Mouse (Mus musculus) liver, embryonic 15.5 days (tissue): ENCODE data around the gene Nmnat2. TPM values are rescaled to one million over a fixed set of nuclear protein-coding genes. Genes with fewer than 3 reads are reported as not detected.

Experiments used
- ATAC-seq: fragments of 200-750 bp; cut with Nextera tagmentation; 2 replicates; pipeline ENCODE4 v1.8.0; 2017; ENCODE audit warnings: moderate number of reproducible peaks, mild to moderate bottlenecking, moderate library complexity; ENCODE audit not compliant: insufficient read depth
- H3K27ac ChIP-seq: fragments of 300-500 bp; sonication (generic); replicated peaks from 2 replicates; pipeline ENCODE4 v1.5.1; 2015; ENCODE audit warnings: mild to moderate bottlenecking, inconsistent platforms
- H3K27me3 ChIP-seq: fragments of 300-500 bp; sonication (generic); 2 replicates; pipeline ENCODE4 v1.6.1; 2015; ENCODE audit warnings: mild to moderate bottlenecking, inconsistent platforms
- H3K36me3 ChIP-seq: fragments of 300-500 bp; sonication (generic); replicated peaks from 2 replicates; pipeline ENCODE4 v1.6.1; 2015; ENCODE audit warnings: moderate library complexity, mild to moderate bottlenecking, inconsistent platforms
- H3K4me1 ChIP-seq: fragments of 300-500 bp; sonication (generic); replicated peaks from 2 replicates; pipeline ENCODE4 v1.6.1; 2015; ENCODE audit warnings: inconsistent platforms
- H3K4me2 ChIP-seq: fragments of 300-500 bp; sonication (generic); 2 replicates; pipeline ENCODE4 v1.6.1; 2015; ENCODE audit warnings: moderate library complexity, mild to moderate bottlenecking, inconsistent platforms
- H3K4me3 ChIP-seq: fragments of 300-500 bp; sonication (generic); replicated peaks from 2 replicates; pipeline ENCODE4 v1.5.1; 2015; ENCODE audit warnings: mild to moderate bottlenecking, inconsistent platforms
- H3K9ac ChIP-seq: fragments of 300-500 bp; sonication (generic); 2 replicates; pipeline ENCODE4 v1.6.1; 2015; ENCODE audit warnings: moderate library complexity, mild to moderate bottlenecking, inconsistent platforms
- H3K9me3 ChIP-seq: fragments of 300-500 bp; sonication (generic); replicated peaks from 2 replicates; pipeline ENCODE4 v1.6.1; 2016; ENCODE audit warnings: inconsistent platforms
- WGBS: fragments of 180-500 bp; shearing (Covaris S2); methylation state at CpG from one replicate; pipeline ENCODE4 v1.1.7; 2015; ENCODE audit warnings: mixed read lengths; ENCODE audit not compliant: insufficient replicate concordance; 5-methylcytosine and 5-hydroxymethylcytosine counted together
- polyA plus RNA-seq: library from polyadenylated mRNA; unstranded; fragments of >200 nt; fragmentation: Nextera tagmentation; extraction: Ambion mirVana; gene quantifications from 2 replicates; pipeline ENCODE4 v1.2.1, GENCODE M21; 2015

Gene Nmnat2
- polyA plus RNA-seq, 1 experiment from 2014 or later, result 0.05 TPM

DNA sequence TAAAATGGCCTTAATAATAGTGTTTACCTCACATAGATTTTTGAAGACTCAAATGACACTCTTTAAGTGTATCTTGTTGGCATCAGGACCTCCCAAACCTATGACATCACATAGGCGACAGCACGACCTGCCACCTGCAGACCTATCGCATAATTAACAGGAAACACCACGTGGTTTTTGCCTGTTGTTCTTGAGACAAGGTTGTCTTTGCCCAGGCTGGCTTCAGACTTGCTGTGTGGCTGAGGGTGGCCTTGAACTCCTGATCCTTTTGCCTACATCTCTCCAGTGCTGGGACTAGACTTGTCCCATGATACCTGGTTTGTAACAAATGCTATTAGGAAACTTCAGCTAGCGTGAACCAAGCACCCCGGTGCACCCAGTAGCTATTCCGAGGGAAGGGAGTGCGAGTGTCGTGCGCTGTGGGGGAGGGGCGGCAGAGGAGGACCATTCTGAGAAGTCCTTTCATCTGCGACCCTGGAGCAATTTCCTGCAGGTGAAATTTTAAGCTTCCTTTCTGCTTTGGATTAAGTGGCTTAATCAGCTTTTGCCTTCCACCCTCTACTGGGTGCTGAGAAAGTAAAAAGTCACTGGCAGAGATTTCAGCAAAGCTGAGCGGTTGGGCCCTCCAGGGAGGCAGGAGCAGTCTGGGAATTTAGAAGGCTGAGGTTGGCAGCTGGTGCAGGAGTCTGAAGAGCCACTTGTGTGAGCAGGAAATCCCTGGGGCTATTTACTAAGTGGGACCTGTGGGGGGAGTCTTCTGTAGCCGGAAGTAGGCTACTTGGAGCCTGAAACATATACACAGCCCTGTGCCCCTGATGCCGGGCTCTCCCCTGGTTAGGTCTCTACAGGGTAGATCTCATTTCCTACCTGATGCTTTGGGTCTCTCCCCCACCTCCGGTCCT is 141.3 kb downstream of the Nmnat2 start:
- Histone ChIP-seq H3K36me3 (no peaks in the 10 kb centered on the region), H3K27ac (no peak overlapping the region), H3K9ac (no peak overlapping the region), H3K4me3 (no peak overlapping the region), H3K4me1 (0 out of 2 replicates have a peak, but pooled peaks cover 4% of the 10 kb centered on the region), H3K9me3 (no peaks in the 10 kb centered on the region), H3K27me3 (peaks cover 15% of the 10 kb centered on the region), H3K4me2 (no peak overlapping the region)
- no peak for ATAC-seq
- 18% methylated on average over 16 of the region's 16 CpGs for WGBS

DNA sequence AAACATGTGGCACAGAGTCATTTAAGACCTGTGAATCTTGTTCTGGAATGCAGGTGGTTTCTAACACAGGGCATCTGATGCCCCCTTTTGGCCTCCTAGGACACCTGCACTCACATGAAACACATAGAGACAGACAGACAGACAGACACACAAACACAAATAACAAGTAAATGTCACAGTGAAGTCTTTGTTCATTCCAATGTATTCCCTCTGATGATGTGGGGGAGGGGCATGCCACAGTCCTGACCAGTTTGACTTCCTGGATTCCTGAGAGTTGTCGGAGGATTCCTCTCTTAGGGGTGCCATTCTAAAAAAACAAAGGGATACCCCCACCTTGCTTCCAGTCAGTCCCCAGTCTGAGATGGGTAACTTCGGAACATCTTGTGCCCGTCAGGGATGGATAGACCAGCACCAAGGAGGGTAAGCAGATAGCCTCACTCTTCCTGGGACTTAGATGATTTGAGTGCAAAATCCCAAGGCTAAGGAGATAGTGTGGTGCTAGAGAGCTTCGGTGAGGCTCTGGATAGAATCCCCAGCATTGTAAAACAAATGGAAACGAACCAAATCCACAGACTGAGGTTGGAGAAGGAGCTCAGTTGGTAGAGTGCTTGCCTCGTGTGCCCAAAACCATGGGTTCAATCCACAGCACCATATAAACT is 142.4 kb downstream of the Nmnat2 start:
- Histone ChIP-seq H3K27me3 (peaks cover 15% of the 10 kb centered on the region), H3K4me3 (no peak overlapping the region), H3K4me2 (no peak overlapping the region), H3K36me3 (no peaks in the 10 kb centered on the region), H3K9me3 (no peaks in the 10 kb centered on the region), H3K9ac (no peak overlapping the region), H3K4me1 (0 out of 2 replicates have a peak, but pooled peaks cover 7% of the 10 kb centered on the region), H3K27ac (no peak overlapping the region)
- 61% methylated on average over 6 of the region's 6 CpGs for WGBS
- ATAC-seq, result no peak

DNA sequence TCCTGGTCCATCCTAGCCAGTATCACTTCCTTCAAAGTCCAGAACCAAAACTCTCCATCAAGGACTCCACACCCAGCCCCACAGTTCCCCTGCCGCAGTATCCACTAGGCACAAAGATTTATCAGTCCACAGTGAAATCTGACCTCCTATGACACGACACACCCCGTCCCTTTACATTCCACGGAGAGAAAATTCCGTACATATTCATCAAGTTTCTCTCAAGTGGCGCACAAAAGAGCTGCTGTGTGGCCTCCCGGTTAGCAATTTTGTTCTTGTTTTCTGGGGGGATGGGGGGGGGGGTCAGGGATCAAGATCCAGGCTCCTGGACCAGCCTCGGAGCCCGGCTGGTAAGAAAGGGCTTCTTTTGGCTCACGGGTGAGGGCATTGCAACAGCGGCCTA is 143.8 kb downstream of the Nmnat2 start:
- Histone ChIP-seq H3K9ac (no peak overlapping the region), H3K4me3 (no peak overlapping the region), H3K4me1 (0 out of 2 replicates have a peak, but pooled peaks cover 7% of the 10 kb centered on the region), H3K4me2 (no peak overlapping the region), H3K27ac (no peak overlapping the region), H3K36me3 (no peaks in the 10 kb centered on the region), H3K27me3 (peaks cover 15% of the 10 kb centered on the region), H3K9me3 (no peaks in the 10 kb centered on the region)
- ATAC-seq, result no peak
- WGBS, result 63% methylated on average over 11 of the region's 11 CpGs

GRCm38 (mm10) chr1:153100912-153101311 is 146.1 kb downstream of the Nmnat2 start:
- H3K36me3 ChIP-seq, result no peaks in the 10 kb centered on the region
- H3K9me3 ChIP-seq, result no peaks in the 10 kb centered on the region
- H3K27me3 ChIP-seq, result peaks cover 10% of the 10 kb centered on the region; the same call in 1 of the 2 replicates
- no peak overlapping the region for H3K9ac ChIP-seq
- ATAC-seq, result no peak
- no peak overlapping the region for H3K4me2 ChIP-seq
- H3K4me3 ChIP-seq, result no peak overlapping the region
- H3K27ac ChIP-seq, result no peak overlapping the region
- H3K4me1 ChIP-seq, result 0 out of 2 replicates have a peak, but pooled peaks cover 7% of the 10 kb centered on the region
- WGBS, result 21% methylated on average over 9 of the region's 9 CpGs

- H3K27ac ChIP-seq, result no peak overlapping the region
- 11% methylated on average over 9 of the region's 9 CpGs for WGBS
Observed at GRCm38 (mm10) chr1:153101327-153101880, 146.6 kb downstream of the Nmnat2 start.

DNA sequence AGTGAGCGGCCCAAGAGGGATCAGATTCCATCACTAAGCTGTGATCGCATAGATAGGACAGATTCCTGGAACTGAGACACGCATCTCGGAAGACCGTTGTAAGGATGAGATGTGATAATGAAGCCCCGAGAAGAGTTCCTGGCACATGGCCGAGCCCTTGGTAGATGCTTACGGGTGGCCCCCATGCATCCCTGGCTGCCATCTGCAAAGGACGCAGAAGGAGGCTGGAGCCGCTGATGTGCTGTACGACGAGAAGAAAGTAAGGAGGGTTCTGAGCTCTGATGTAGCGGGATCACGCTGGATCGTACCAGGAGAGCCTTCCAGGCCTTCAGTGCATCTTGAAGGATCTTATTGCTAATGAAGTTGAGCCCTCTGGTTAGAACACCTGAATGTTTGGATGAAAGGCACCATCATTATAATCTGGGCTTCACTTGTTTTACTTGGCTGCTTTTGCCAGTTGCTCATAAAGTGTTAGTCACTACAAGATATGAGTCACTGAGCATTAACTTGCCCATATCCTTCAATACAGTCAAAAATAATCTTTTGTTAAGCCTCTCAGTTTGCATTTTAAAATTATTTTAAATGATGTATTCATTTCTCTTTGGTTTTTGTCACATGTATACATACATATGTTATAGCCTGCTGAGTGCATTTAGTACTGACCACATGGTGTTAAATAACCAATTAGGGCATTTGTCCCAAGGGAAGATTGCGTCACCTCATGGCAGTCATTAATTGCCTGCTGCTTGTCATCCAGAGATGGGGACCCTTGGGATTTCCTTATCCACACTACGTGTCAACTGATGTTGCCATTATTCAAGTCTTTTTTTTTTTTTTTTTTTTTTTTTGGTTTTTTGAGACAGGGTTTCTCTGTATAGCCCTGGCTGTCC is 147.7 kb downstream of the Nmnat2 start:
- Histone ChIP-seq H3K9ac (no peak overlapping the region), H3K4me2 (no peak overlapping the region), H3K4me1 (0 out of 2 replicates have a peak, but pooled peaks cover 7% of the 10 kb centered on the region), H3K9me3 (no peaks in the 10 kb centered on the region), H3K4me3 (no peak overlapping the region), H3K27ac (no peak overlapping the region), H3K27me3 (no peaks in the 10 kb centered on the region), H3K36me3 (no peaks in the 10 kb centered on the region)
- 80% methylated on average over 17 of the region's 17 CpGs for WGBS
- ATAC-seq, result no peak

More at GRCm38 (mm10) chr1:153101327-153101880, 146.6 kb downstream of the Nmnat2 start:
- Histone ChIP-seq H3K9ac (no peak overlapping the region), H3K27me3 (peaks cover 5% of the 10 kb centered on the region; the same call in 1 of the 2 replicates), H3K36me3 (no peaks in the 10 kb centered on the region), H3K4me2 (no peak overlapping the region), H3K9me3 (no peaks in the 10 kb centered on the region), H3K4me1 (0 out of 2 replicates have a peak, but pooled peaks cover 7% of the 10 kb centered on the region), H3K4me3 (no peak overlapping the region)
- no peak for ATAC-seq

- Histone ChIP-seq H3K27me3 (no peaks in the 10 kb centered on the region), H3K4me3 (no peak overlapping the region), H3K4me2 (no peak overlapping the region), H3K9me3 (no peaks in the 10 kb centered on the region), H3K9ac (no peak overlapping the region), H3K27ac (no peak overlapping the region), H3K4me1 (0 out of 2 replicates have a peak, but pooled peaks cover 7% of the 10 kb centered on the region), H3K36me3 (no peaks in the 10 kb centered on the region)
- 82% methylated on average over 8 of the region's 8 CpGs for WGBS
- no peak for ATAC-seq
Observed at GRCm38 (mm10) chr1:153103186-153103554, 148.4 kb downstream of the Nmnat2 start.

- Histone ChIP-seq H3K9me3 (no peaks in the 10 kb centered on the region), H3K36me3 (no peaks in the 10 kb centered on the region), H3K4me1 (0 out of 2 replicates have a peak, but pooled peaks cover 7% of the 10 kb centered on the region), H3K27me3 (no peaks in the 10 kb centered on the region), H3K27ac (no peak overlapping the region), H3K4me2 (no peak overlapping the region), H3K4me3 (no peak overlapping the region), H3K9ac (no peak overlapping the region)
- no peak for ATAC-seq
- 34% methylated on average over 12 of the region's 12 CpGs for WGBS
Observed at GRCm38 (mm10) chr1:153104804-153105203, 150.0 kb downstream of the Nmnat2 start.

- Histone ChIP-seq H3K36me3 (no peaks in the 10 kb centered on the region), H3K4me1 (no peaks in the 10 kb centered on the region), H3K4me2 (no peak overlapping the region), H3K27me3 (no peaks in the 10 kb centered on the region), H3K9ac (no peak overlapping the region), H3K4me3 (no peak overlapping the region), H3K27ac (no peak overlapping the region), H3K9me3 (no peaks in the 10 kb centered on the region)
- 63% methylated on average over 7 of the region's 7 CpGs for WGBS
- no peak for ATAC-seq
Observed at GRCm38 (mm10) chr1:153107866-153108265, 153.1 kb downstream of the Nmnat2 start.

GRCm38 (mm10) chr1:153109346-153109745 is 154.6 kb downstream of the Nmnat2 start:
- no peak overlapping the region for H3K4me2 ChIP-seq
- H3K4me1 ChIP-seq, result no peaks in the 10 kb centered on the region
- H3K27ac ChIP-seq, result no peak overlapping the region
- no peaks in the 10 kb centered on the region for H3K36me3 ChIP-seq
- no peak for ATAC-seq
- no peaks in the 10 kb centered on the region for H3K9me3 ChIP-seq
- WGBS, result 48% methylated on average over 5 of the region's 5 CpGs
- no peak overlapping the region for H3K9ac ChIP-seq
- H3K4me3 ChIP-seq, result no peak overlapping the region
- no peaks in the 10 kb centered on the region for H3K27me3 ChIP-seq
